Mouse (Mus musculus) myocyte (in vitro differentiated cells): ENCODE measurements around the gene Cela3a. TPM values are rescaled to one million over a fixed set of nuclear protein-coding genes. Genes with fewer than 3 reads are reported as not detected.

ENCODE experiments used
- H3K27me3 ChIP-seq: one replicate; pipeline ENCODE4 v1.6.1; 2011; ENCODE audit not compliant: control insufficient read depth, insufficient read depth, insufficient read length
- H3K36me3 ChIP-seq: one replicate; pipeline ENCODE4 v1.6.1; 2011; ENCODE audit not compliant: control insufficient read depth, insufficient read depth
- H3K4me2 ChIP-seq: one replicate; pipeline ENCODE4 v1.6.1; 2011; ENCODE audit warnings: low read depth, control low read depth
- H3K4me3 ChIP-seq: one replicate; pipeline ENCODE4 v1.5.1; 2011; ENCODE audit warnings: mild to moderate bottlenecking, control low read depth, moderate library complexity
- H3K79me2 ChIP-seq: one replicate; pipeline ENCODE4 v1.6.1; 2011; ENCODE audit not compliant: control insufficient read depth, insufficient read depth
- H3ac ChIP-seq: one replicate; pipeline ENCODE4 v1.6.1; 2011; ENCODE audit not compliant: control insufficient read depth, insufficient read length
- CEBPB ChIP-seq: IDR thresholded peaks from 2 replicates; pipeline ENCODE4 v1.6.1; 2011; ENCODE audit warnings: mild to moderate bottlenecking, moderate library complexity; ENCODE audit not compliant: poor library complexity, insufficient read depth, severe bottlenecking
- MYOD1 ChIP-seq, 3 experiments: IDR thresholded peaks; one replicate each; pipeline ENCODE4 v1.6.1; 2011; ENCODE audit warnings: control low read depth in 2 of 3, low read depth in 2 of 3, mild to moderate bottlenecking in 2 of 3, moderate library complexity in 1 of 3; ENCODE audit not compliant: insufficient read length in 2 of 3, control insufficient read depth in 1 of 3
- MYOG ChIP-seq, 3 experiments: IDR thresholded peaks; one replicate each; pipeline ENCODE4 v1.6.1; 2011; ENCODE audit warnings: control low read depth in 2 of 3, low read depth in 2 of 3, mild to moderate bottlenecking in 2 of 3; ENCODE audit not compliant: insufficient read length in 2 of 3, control insufficient read depth in 1 of 3, insufficient read depth in 1 of 3
- POLR2A ChIP-seq: IDR thresholded peaks from one replicate; pipeline ENCODE4 v1.6.1; 2011; ENCODE audit warnings: low read depth, mild to moderate bottlenecking, control low read depth, moderate library complexity; ENCODE audit not compliant: insufficient read length
- POLR2AphosphoS2 ChIP-seq: IDR thresholded peaks from one replicate; pipeline ENCODE4 v1.6.1; 2011; ENCODE audit warnings: low read depth, control low read depth; ENCODE audit not compliant: insufficient read length
- SRF ChIP-seq: IDR thresholded peaks from one replicate; pipeline ENCODE4 v1.6.1; 2011; ENCODE audit warnings: low read depth; ENCODE audit not compliant: control insufficient read depth, insufficient read length
- TCF12 ChIP-seq: IDR thresholded peaks from one replicate; pipeline ENCODE4 v1.6.1; 2011; ENCODE audit warnings: mild to moderate bottlenecking, control low read depth; ENCODE audit not compliant: poor library complexity, insufficient read depth, severe bottlenecking
- USF1 ChIP-seq: IDR thresholded peaks from one replicate; pipeline ENCODE4 v1.6.1; 2011; ENCODE audit warnings: low read depth, mild to moderate bottlenecking, control low read depth, moderate library complexity
- polyA plus RNA-seq: library from polyadenylated mRNA; unstranded; fragments of >200 nt; fragmentation: generic; extraction: Trizol; gene quantifications from one replicate; pipeline ENCODE4 v1.2.1, GENCODE M21; 2012; ENCODE audit warnings: missing spikeins

Cela3a gene
- polyA plus RNA-seq, 1 experiment = 0.14 TPM

DNA sequence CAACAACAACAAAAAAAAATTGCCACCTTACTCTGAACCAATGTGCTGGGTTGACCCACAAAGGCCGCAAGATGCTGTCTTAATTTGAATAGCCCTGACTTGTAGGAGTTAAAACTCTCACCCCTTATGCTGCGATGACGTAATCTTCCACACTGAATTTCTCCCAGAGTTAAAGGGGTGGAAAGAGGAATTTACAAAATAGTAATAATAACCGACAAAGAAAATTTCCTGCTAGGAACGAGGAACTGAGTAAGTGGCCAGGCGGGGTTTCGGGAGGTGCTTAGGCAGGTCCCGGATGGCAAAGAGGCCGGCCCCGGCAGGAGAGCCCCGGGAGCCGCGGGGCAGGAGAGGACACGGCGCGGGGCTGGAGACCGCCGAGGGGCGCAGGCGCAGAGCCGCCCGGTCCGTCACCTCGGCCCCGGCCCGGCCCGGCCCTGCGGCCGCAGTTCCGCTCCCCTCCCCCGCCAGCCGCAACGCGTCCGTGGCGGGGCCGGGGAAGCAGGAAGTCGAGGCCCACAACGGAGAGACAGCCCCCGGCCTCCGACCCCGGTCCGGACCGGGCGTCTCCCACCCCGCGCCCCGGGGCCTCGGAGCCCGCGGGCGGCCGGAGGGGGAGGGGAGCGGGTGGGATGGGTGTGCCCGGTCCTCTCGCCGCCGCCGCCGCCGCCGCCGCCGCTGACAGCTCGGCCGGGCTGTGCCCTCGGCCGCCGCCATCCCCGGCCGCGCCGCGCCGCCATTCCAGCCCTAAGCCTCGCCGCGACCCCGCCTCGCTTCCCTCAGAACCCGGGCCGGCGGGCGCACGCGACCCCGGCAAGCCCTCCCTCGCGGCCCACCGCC is 52.7 kb downstream of the Cela3a start:
- peaks cover 50% of the 10 kb centered on the region for H3K79me2 ChIP-seq
- peak in 1 of 3 experiments; percentile 23 for TF ChIP-seq MYOD1 (IDR thresholded peaks at IDR 0.05; ENCODE audit: control insufficient read depth in 1 of 3, insufficient read length in 2 of 3, low read depth in 2 of 3)
- TF ChIP-seq POLR2A = peak; percentile 59
- TF ChIP-seq CEBPB = 0 out of 2 replicates have a peak, but pooled peaks have one; percentile 34
- no peak for TF ChIP-seq SRF
- no peak for TF ChIP-seq POLR2AphosphoS2
- TF ChIP-seq USF1 = no peak
- no peak for TF ChIP-seq TCF12
- no peak for TF ChIP-seq MYOG (IDR thresholded peaks at IDR 0.05; ENCODE audit: control insufficient read depth in 1 of 3, insufficient read depth in 1 of 3, insufficient read length in 2 of 3, low read depth in 2 of 3)
- no peaks in the 10 kb centered on the region for H3K27me3 ChIP-seq
- H3K36me3 ChIP-seq = peaks cover 7% of the 10 kb centered on the region
- peak overlapping the region; percentile 71 for H3K4me3 ChIP-seq
- peak overlapping the region; percentile 100 for H3ac ChIP-seq
- peak overlapping the region; percentile 87 for H3K4me2 ChIP-seq

Other genes with a start within 250 kb of the Cela3a start
- 5.2 TPM for gene Wnt4, start 132.3 kb downstream of the Cela3a start, polyA plus RNA-seq
- gene Cdc42, start 52.1 kb downstream of the Cela3a start, polyA plus RNA-seq = 298 TPM
- 0.38 TPM for gene Cela3b, start 20.7 kb upstream of the Cela3a start, polyA plus RNA-seq
- 0.55 TPM for gene 1700013G24Rik, start 43.5 kb upstream of the Cela3a start, polyA plus RNA-seq
- 209 TPM for gene Hspg2, start 59.0 kb upstream of the Cela3a start, polyA plus RNA-seq
- gene Ldlrad2, start 164.8 kb upstream of the Cela3a start, polyA plus RNA-seq = not detected
- gene Usp48, start 184.0 kb upstream of the Cela3a start, polyA plus RNA-seq = 14.2 TPM